Mouse (Mus musculus) sigmoid colon, adult 10 weeks (tissue): ENCODE results near the gene Cbx1. TPM values are rescaled to one million over a fixed set of nuclear protein-coding genes. Genes with fewer than 3 reads are reported as not detected.

ENCODE experiments used
- polyA plus RNA-seq: library from polyadenylated mRNA; stranded (reverse); fragments of 350-450 nt; fragmentation: Illumina TruSeq; extraction: RNeasy Lipid Tissue Mini Kit (QIAGEN cat#74804); gene quantifications from one replicate; pipeline ENCODE4 v1.2.3, GENCODE M21; 2014; ENCODE audit warnings: low read depth, low replicate concordance

Gene Cbx1
- polyA plus RNA-seq, result 75.9 TPM

GRCm38 (mm10) chr11:96788871-96789795 is at the start of gene Cbx1:
TSS of gene Cbx1 (plus strand) at chr11:96789127.

GRCm38 (mm10) chr11:96776968-96777962 is 11.7 kb upstream of the Cbx1 start, which contains the start of gene Snx11:
TSS of gene Snx11 (minus strand) at chr11:96777559.

GRCm38 (mm10) chr11:96829813-96830538 is 41.0 kb downstream of the Cbx1 start, which contains the start of gene Nfe2l1:
TSS of gene Nfe2l1 (minus strand) at chr11:96829968.

GRCm38 (mm10) chr11:96849681-96850467 is 60.9 kb downstream of the Cbx1 start, which contains the start of gene Copz2:
TSS of gene Copz2 (plus strand) at chr11:96849870.

Other genes with a start within 250 kb of the Cbx1 start
- 7.8 TPM for gene Snx11, start 11.6 kb upstream of the Cbx1 start, polyA plus RNA-seq
- 35.3 TPM for gene Nfe2l1, start 40.8 kb downstream of the Cbx1 start, polyA plus RNA-seq
- gene Copz2, start 60.7 kb downstream of the Cbx1 start, polyA plus RNA-seq, result 7.0 TPM
- gene Cdk5rap3, start 127.4 kb downstream of the Cbx1 start, polyA plus RNA-seq, result 17.9 TPM
- gene Prr15l, start 139.0 kb downstream of the Cbx1 start, polyA plus RNA-seq, result 77.5 TPM
- gene Pnpo, start 154.9 kb downstream of the Cbx1 start, polyA plus RNA-seq, result 13.9 TPM
- gene Sp2, start 193.8 kb downstream of the Cbx1 start, polyA plus RNA-seq, result 4.5 TPM
- not detected for gene Sp6, start 224.3 kb downstream of the Cbx1 start, polyA plus RNA-seq
- gene Scrn2, start 240.8 kb downstream of the Cbx1 start, polyA plus RNA-seq, result not detected